Mouse (Mus musculus) olfactory bulb, adult 2 months (tissue): Measurements from ENCODE around the gene Cecr2. TPM values are rescaled to one million over a fixed set of nuclear protein-coding genes. Genes with fewer than 3 reads are reported as not detected.

ENCODE experiments used
- H3K27ac ChIP-seq: fragments of 200-500 bp; 2 replicates; pipeline ENCODE4 v1.5.1; 2012; ENCODE audit warnings: low read depth, low read length; ENCODE audit not compliant: insufficient read depth
- H3K4me1 ChIP-seq: fragments of 200-500 bp; 2 replicates; pipeline ENCODE4 v1.6.1; 2012; ENCODE audit warnings: low read length; ENCODE audit not compliant: control insufficient read depth, insufficient read depth
- H3K4me3 ChIP-seq: fragments of 200-500 bp; 2 replicates; pipeline ENCODE4 v1.5.1; 2012; ENCODE audit warnings: mild to moderate bottlenecking, low read depth, low read length, moderate library complexity; ENCODE audit not compliant: insufficient read depth
- CTCF ChIP-seq: fragments of 200-500 bp; IDR thresholded peaks from 2 replicates; pipeline ENCODE4 v1.5.1; 2012; ENCODE audit warnings: low read depth, mild to moderate bottlenecking, low read length, moderate library complexity; ENCODE audit not compliant: insufficient read depth
- POLR2A ChIP-seq: fragments of 200-500 bp; IDR thresholded peaks from 2 replicates; pipeline ENCODE4 v1.6.1; 2012; ENCODE audit warnings: mild to moderate bottlenecking, low read depth, low read length, moderate library complexity; ENCODE audit not compliant: insufficient read depth
- WGBS: fragments of 180-500 bp; shearing (Covaris S2); methylation state at CpG from one replicate; pipeline ENCODE4 v1.1.7; 2018; 5-methylcytosine and 5-hydroxymethylcytosine counted together
- polyA plus RNA-seq: library from polyadenylated mRNA; stranded (reverse); fragments of >200 nt; gene quantifications from 2 replicates; pipeline ENCODE4 v1.2.4, GENCODE M21; 2012; ENCODE audit warnings: low replicate concordance; ENCODE audit not compliant: missing spikeins, insufficient read depth, insufficient read length

The Cecr2 gene
- polyA plus RNA-seq, 1 experiment = not detected

- no peak overlapping the region for H3K4me3 ChIP-seq
- no peak overlapping the region for H3K27ac ChIP-seq
- TF ChIP-seq CTCF (no peak), POLR2A (no peak)
- no peaks in the 10 kb centered on the region for H3K4me1 ChIP-seq
- 82% methylated on average over 2 of the region's 2 CpGs for WGBS
These were observed 77.0 kb downstream of the Cecr2 start for GRCm38 (mm10) chr6:120743130-120743529.

DNA sequence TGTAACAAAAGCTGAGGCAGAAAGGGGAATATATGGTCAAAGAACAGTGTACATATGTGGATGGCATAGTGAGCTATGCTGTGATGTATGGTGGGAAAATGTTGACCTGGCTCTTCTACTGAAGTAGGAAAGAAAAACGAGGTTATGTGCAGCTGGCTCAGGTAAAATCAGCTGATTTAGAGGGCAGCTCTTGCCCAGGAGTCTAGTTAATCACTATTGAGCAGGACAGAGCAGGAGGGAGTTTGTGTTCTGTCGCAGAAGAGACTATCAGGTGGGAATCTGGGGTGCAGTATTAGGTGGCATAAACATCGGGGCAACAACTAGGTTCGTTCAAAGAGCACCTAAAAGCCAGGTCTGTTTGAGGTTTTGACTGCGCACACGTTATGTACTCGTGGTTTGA, 78.1 kb downstream of the Cecr2 start:
- Histone ChIP-seq H3K4me3 (no peak overlapping the region), H3K27ac (no peak overlapping the region), H3K4me1 (no peaks in the 10 kb centered on the region)
- WGBS = 91% methylated on average over 7 of the region's 7 CpGs
- no peak for TF ChIP-seq CTCF
- TF ChIP-seq POLR2A = no peak

- no peaks in the 10 kb centered on the region for H3K4me1 ChIP-seq
- no peak overlapping the region for H3K27ac ChIP-seq
- 98% methylated on average over 2 of the region's 2 CpGs for WGBS
- no peak overlapping the region for H3K4me3 ChIP-seq
- TF ChIP-seq CTCF = no peak
- TF ChIP-seq POLR2A = no peak
These were observed 80.2 kb downstream of the Cecr2 start for GRCm38 (mm10) chr6:120746416-120746815.

DNA sequence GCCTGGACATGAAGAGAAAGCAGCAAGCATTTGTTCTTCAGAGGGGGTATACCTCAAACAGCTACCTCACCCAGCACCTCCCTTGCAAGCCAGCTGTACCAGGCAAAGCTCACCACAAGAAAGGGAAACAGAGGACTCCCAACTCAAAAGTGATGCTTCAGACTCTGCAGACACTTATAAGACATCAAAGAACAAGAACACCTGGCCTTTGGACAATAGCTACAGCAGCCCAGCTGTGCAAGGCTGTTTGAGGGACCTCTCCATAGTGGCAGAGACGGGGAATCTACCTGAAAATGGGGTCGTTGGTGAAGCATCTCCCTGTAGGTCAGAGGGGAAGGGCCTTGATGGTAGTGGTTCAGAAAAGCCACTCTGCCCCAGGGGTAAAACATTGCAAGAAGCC, 95.0 kb downstream of the Cecr2 start:
- 89% methylated on average over 2 of the region's 2 CpGs for WGBS
- Histone ChIP-seq H3K27ac (no peak overlapping the region), H3K4me3 (no peak overlapping the region), H3K4me1 (no peaks in the 10 kb centered on the region)
- TF ChIP-seq CTCF (no peak), POLR2A (no peak)

GRCm38 (mm10) chr6:120769972-120770371, 103.8 kb downstream of the Cecr2 start:
- no peak overlapping the region for H3K4me3 ChIP-seq
- no peaks in the 10 kb centered on the region for H3K4me1 ChIP-seq
- WGBS = 82% methylated on average over 1 of the region's 1 CpGs
- H3K27ac ChIP-seq = no peak overlapping the region
- TF ChIP-seq CTCF = no peak
- TF ChIP-seq POLR2A = no peak

GRCm38 (mm10) chr6:120771366-120771765, 105.2 kb downstream of the Cecr2 start:
- Histone ChIP-seq H3K27ac (no peak overlapping the region), H3K4me1 (no peaks in the 10 kb centered on the region), H3K4me3 (no peak overlapping the region)
- TF ChIP-seq POLR2A (no peak), CTCF (no peak)
- 39% methylated on average over 1 of the region's 1 CpGs for WGBS

DNA sequence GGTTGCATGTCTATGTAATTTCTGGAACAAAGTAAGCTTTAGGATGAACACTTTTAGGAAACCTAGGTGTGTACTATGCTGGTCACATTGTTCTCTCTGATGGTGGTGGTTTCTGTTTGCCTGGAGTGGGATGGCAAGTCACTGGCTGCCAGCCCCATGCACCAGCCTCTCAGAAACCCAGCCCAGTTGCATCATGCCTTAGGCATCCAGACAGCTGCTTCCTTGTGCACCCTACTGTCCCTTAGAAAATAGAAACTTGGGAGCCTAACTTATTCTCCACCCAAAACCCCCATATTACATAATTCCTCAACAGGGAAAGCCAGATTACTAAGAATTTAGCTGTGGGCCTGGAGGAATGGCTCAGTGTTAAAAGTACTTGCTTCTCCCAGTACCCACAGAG, 105.9 kb downstream of the Cecr2 start:
- TF ChIP-seq POLR2A (no peak), CTCF (no peak)
- no peak overlapping the region for H3K4me3 ChIP-seq
- no peak overlapping the region for H3K27ac ChIP-seq
- no peaks in the 10 kb centered on the region for H3K4me1 ChIP-seq

- Histone ChIP-seq H3K4me1 (no peaks in the 10 kb centered on the region), H3K4me3 (0 out of 2 replicates have a peak within 1 kb of the TSS, but pooled peaks have one; percentile 7), H3K27ac (peak within 1 kb of the TSS; percentile 48; the same call in 1 of the 2 replicates)
- 38% methylated on average over 5 of the region's 5 CpGs for WGBS
- TF ChIP-seq CTCF = no peak
- TF ChIP-seq POLR2A = no peak
These were observed 107.0 kb downstream of the Cecr2 start, which contains the start of gene Slc25a18 for GRCm38 (mm10) chr6:120773149-120773628. Gene Slc25a18, plus strand, starts transcription at chr6:120773578.

DNA sequence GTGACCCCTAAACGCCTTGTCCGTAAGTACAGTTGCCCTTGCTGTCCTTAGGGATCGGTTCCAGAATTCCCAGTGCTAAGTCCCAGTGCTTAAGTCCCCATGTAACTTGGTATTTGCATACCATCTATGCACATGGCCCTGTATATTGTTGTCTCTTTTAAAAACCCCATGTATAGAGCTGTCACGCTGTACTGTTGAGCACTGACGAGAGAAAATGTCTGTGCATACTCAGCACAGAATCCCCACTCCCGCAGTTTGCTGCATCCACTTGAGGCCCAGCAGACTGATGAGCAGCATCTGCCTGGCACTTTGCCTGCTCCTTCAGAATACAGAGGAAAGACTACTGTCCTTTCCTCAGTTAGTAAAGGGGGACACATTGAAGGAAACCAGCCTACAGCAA, 107.6 kb downstream of the Cecr2 start:
- Histone ChIP-seq H3K4me3 (0 out of 2 replicates have a peak overlapping the region, but pooled peaks have one; percentile 7), H3K27ac (peak overlapping the region; percentile 48; the same call in 1 of the 2 replicates), H3K4me1 (no peaks in the 10 kb centered on the region)
- WGBS = 55% methylated on average over 6 of the region's 6 CpGs
- TF ChIP-seq POLR2A (no peak), CTCF (no peak)

DNA sequence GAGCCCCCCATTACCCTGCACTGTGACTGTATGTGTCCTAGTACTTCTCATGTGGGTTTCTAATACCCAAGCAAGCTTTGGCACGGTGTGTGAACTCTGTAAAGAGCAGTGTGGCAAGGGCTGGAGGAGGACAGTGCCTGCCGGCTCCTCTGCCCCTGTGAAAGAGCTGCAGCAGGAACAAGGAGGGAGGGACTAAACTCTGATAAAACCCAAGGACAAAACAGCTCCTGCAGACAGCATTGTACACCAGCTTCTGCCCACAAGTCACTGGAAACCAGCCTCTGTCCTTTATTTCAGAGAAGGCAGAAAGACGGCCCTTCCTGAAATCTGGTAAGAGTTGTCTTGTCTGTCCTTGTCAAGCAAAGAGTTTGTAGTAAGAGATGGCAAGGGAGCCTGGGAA, 110.1 kb downstream of the Cecr2 start:
- WGBS = 80% methylated on average over 3 of the region's 3 CpGs
- Histone ChIP-seq H3K4me3 (no peak overlapping the region), H3K27ac (no peak overlapping the region), H3K4me1 (no peaks in the 10 kb centered on the region)
- no peak for TF ChIP-seq CTCF
- TF ChIP-seq POLR2A = no peak
